Mouse (Mus musculus) mature B cell (primary cell): ENCODE data around the gene Maml2.

Source experiments
- in situ Hi-C: fragments of 300-500 bp; cut with MboI; formaldehyde crosslinking; loops from 2 replicates; pipeline ENCODE4 v1.14.3; 2019

Maml2 gene

DNA sequence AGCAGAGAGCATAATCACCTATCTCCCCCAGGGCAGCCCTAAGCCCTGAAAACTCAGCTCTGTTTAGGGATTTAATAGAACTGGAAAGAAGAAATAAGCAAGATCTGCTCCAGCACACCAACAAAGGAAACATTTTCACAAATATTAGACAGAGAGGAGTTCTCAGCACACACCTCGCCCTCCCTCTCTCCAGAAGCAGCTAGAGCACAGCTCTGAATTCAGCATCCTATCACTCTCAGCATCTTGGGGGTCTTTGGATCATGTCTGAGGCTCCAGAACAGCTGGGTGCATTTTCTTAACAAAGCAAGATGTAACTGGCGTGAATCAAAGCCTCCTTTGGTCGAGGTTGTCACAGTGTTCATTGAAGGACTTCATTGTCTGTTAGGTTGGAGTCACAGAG, 12.5 kb downstream of the Maml2 start:
- in situ Hi-C loops, result no loop called here

DNA sequence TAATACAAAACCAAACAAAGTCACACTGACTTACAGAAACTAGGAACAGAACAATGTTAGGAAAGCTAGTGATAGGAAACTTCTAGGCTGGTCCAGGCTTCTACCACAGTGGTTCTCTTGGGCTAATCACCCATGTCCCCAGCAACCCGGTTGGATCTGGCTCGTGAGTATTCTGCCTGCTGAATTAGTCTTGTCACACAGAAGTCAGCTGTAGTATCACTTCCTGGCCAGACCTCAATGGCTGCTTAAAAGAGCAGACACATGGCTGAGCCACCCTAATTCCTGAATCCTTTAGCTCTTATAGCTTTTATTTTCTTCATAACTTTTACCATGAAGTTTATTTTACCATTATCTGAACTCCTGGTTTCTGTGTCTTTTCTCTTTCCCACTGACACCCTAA, 13.3 kb downstream of the Maml2 start:
- in situ Hi-C loops, result no loop called here

DNA sequence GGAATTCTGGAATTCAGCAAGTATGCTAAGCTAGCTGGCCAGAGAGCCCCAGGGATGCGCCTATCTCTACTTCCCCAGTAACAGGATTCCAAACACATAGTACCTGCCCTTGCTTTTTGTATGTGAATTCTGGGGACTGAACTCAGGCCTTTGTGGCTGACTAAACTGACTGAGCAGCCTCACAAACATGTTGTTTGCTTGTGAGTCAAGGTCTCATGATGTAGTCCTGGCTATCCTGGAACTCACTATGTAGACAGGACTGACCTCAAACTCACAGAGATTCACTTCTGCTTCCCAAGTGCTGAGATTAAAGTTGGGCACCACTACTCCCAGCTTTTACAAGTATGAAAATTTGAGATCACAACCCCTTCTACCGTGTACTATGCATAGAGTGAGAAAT, 16.2 kb downstream of the Maml2 start:
- in situ Hi-C loops, result no loop called here

- in situ Hi-C loops, result no loop called here
These were observed 16.8 kb downstream of the Maml2 start for GRCm38 (mm10) chr9:13314577-13315004.

- in situ Hi-C loops, result no loop called here
These were observed 17.6 kb downstream of the Maml2 start for GRCm38 (mm10) chr9:13315393-13315792.

GRCm38 (mm10) chr9:13319566-13319965, 21.8 kb downstream of the Maml2 start:
- in situ Hi-C loops, result no loop called here

DNA sequence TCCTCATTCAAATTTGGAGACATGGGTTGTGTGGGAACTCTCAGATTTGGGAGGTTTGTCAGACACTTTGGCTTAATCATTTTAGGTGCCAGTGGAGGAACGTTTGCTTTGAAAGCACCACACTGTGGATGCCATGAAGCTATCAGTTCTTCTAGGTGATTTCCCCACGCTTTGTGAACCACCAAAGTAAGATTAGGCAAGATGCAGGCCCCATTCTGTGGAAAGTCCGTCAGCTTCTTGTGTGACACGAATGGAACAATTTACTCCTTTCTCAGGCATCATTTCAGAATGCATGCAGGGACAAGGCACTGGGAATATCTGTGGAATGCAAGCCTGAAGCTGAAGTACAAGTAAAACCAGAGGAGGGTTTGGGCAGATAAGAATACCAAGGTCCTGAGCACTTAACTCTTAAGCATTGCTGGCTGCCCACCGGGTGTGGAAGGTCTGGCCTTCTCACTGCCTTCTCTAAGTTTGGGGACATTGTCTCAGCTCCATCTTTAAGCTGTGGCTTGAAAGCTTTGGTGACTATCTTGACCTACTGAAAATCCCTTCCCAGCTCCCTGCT, 23.1 kb downstream of the Maml2 start:
- in situ Hi-C loops, result no loop called here

DNA sequence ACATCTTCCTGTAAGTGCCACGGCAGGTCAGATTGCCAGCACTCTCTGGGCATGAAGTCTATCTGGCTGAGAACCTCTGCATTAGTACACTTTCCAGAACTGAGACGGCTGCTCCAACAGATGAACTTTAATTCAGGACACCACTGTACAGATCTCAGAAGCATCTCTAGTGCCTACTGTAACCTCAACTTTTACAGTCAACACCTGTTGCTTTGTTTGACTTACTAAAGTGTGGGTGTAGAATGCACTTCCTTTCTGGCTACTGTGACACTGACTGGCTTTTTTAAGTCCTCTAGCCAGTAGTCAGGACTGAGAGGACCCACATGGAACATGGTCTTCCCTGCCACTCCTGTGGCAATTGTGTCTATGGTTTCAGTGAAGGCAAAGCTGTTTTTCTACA, 25.3 kb downstream of the Maml2 start:
- in situ Hi-C loops, result no loop called here

GRCm38 (mm10) chr9:13323612-13324011, 25.9 kb downstream of the Maml2 start:
- in situ Hi-C loops, result no loop called here

DNA sequence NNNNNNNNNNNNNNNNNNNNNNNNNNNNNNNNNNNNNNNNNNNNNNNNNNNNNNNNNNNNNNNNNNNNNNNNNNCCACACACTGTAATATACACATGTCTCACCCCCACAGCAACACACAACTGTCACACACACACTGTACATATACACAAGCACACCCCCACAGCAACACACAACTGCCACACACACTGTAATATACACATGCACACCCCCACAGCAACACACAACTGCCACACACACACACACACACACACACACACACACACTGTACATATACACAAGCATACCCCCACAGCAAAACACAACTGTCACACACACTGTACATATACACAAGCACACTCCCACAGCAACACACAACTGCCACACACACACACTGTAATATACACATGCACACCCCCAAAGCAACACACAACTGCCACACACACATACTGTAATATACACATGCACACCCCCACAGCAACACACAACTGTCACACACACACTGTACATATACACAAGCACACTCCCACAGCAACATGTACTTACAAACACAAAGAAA, 116.5 kb downstream of the Maml2 start:
- in situ Hi-C loops, result no loop called here

GRCm38 (mm10) chr9:13425031-13425940, 127.5 kb downstream of the Maml2 start:
- in situ Hi-C loops, result no loop called here

- in situ Hi-C loops, result no loop called here
These were observed 131.8 kb downstream of the Maml2 start for GRCm38 (mm10) chr9:13429477-13430125.

- in situ Hi-C loops, result no loop called here
These were observed 132.5 kb downstream of the Maml2 start for GRCm38 (mm10) chr9:13430302-13430701.

- in situ Hi-C loops, result no loop called here
These were observed 133.0 kb downstream of the Maml2 start for GRCm38 (mm10) chr9:13430744-13431143.

- in situ Hi-C loops, result no loop called here
These were observed 133.9 kb downstream of the Maml2 start for GRCm38 (mm10) chr9:13431646-13432045.

- in situ Hi-C loops, result no loop called here
These were observed 135.8 kb downstream of the Maml2 start for GRCm38 (mm10) chr9:13433501-13434090.

GRCm38 (mm10) chr9:13440911-13441310, 143.2 kb downstream of the Maml2 start:
- in situ Hi-C loops, result no loop called here

DNA sequence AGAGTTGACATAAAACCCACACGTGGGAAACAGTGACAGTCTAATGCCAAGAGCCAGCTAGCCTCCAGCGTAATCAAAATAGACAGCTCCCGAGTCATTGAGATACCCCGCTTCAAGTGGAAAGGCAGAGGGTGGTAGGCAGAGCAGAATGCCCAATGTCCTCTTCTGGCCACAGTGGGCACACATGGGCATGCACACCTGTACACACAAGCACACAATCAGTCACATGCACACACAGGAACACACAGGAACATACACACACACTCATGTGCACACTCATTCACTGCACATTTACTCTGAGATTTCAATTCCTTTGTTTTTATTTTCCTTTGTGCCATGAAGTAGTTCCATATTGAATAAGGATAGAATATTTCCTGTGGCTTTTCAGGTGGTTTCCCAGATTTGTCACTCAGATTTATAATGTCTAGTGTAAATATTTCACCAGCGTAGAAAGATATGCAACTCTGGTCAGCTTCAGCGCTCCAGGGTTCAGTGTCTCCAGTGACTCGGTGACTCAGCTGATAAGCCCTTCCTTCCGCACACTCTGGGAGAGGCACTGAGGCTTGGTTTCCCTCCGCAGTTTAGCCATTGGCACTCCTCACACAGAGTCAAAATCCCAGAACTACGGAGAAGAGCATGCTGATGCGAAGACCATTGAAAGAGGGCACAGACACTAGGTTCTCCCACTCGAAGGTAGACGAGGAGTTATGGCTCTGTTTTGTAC, 144.4 kb downstream of the Maml2 start:
- in situ Hi-C loops, result no loop called here

DNA sequence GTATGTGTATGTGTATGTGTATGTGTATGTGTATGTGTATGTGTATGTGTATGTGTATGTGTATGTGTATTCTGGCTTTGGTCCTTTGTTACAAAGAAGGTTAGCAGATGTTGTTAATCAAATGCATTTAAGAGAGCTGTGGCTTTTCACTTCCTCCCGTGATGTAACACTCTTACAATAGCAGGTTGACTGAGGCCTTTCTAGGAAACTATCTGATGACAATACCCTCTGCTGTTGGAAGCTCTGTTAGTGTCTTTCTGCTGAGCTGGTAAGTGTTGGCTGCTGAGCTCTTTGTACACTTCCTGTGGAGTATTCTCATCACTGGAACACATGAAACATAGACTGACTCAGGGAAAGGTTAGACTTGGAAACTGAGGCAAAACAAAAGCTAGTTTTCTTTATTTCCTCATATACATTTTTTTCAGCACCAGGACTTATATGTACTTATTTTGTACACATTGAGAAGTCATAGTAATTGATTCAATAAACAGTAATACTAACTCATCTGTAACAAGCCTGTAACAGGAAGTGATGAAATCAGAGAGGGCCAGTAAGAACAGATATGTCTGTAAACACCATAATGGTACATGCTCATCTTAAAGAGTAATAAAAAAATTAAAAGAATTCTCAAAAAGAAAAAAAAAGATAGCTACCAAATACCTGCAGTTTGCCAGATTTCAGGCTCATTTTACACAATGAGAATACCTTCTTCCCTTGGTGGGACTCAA, 145.9 kb downstream of the Maml2 start:
- in situ Hi-C loops, result no loop called here

GRCm38 (mm10) chr9:13446236-13446635, 148.5 kb downstream of the Maml2 start:
- in situ Hi-C loops, result no loop called here
